Mouse (Mus musculus): ENCODE measurements around the gene Tinagl1.

- TF ChIP-seq POLR2A (IDR thresholded peaks at IDR 0.05; ENCODE audit: control insufficient read depth in 1 of 2, insufficient read depth in 1 of 2, low read depth in 1 of 2, low read length in 2 of 2, poor library complexity in 1 of 2) (no peak), BHLHE40 (IDR thresholded peaks at IDR 0.05; ENCODE audit: borderline replicate concordance, low read depth, low read length) (no peak), CTCF (IDR thresholded peaks at IDR 0.05 in 2 of 3, conservative IDR thresholded peaks at IDR 0.05 in 1 of 3; ENCODE audit: control insufficient read depth in 1 of 3, insufficient read depth in 1 of 3, low read depth in 2 of 3, low read length in 3 of 3, poor library complexity in 1 of 3, severe bottlenecking in 1 of 3) (no peak), CHD2 (IDR thresholded peaks at IDR 0.05; ENCODE audit: low read length) (no peak), GATA1 (IDR thresholded peaks at IDR 0.05; ENCODE audit: low read depth, low read length) (no peak), RCOR1 (IDR thresholded peaks at IDR 0.05; ENCODE audit: low read depth, low read length) (no peak), ZNF384 (IDR thresholded peaks at IDR 0.05; ENCODE audit: low read depth, low read length) (no peak), ZKSCAN1 (IDR thresholded peaks at IDR 0.05; ENCODE audit: low read depth, low read length) (no peak), EP300 (IDR thresholded peaks at IDR 0.05; ENCODE audit: low read depth in 1 of 2, low read length in 2 of 2) (no peak), POLR2AphosphoS5 (IDR thresholded peaks at IDR 0.05; ENCODE audit: borderline replicate concordance, low read depth, low read length) (no peak), CHD1 (IDR thresholded peaks at IDR 0.05; ENCODE audit: low read depth, low read length) (no peak), TCF12 (IDR thresholded peaks at IDR 0.05; ENCODE audit: low read depth, low read length) (no peak), TAL1 (IDR thresholded peaks at IDR 0.05; ENCODE audit: low read length) (no peak)
Observed at GRCm38 (mm10) chr4:130176156-130176720, 1.3 kb upstream of the Tinagl1 start.

Data from MEL (cell line).